Mouse (Mus musculus): ENCODE measurements at regions not wholly inside any gene's neighbourhood (a gene's known extent, or its start where the extent isn't known, plus 50 kb on each side); places are given as distances from the start of the nearest gene placed in this dataset.
A peak's percentile ranks its signal among the peaks of the same experiment; 100 is the strongest.

GRCm38 (mm10) chr11:43370025-43370424, 56.0 kb downstream of the Pttg1 start:
- Histone ChIP-seq H3K36me3 (ENCODE audit: control insufficient read depth, insufficient read depth, low read length) (no peaks in the 10 kb centered on the region), H3K9ac (ENCODE audit: low read length) (no peak overlapping the region), H3K27me3 (replicated peaks; ENCODE audit: control insufficient read depth, insufficient read depth, low read length) (no peaks in the 10 kb centered on the region), H3K27ac (ENCODE audit: low read depth) (no peak overlapping the region), H3K4me2 (ENCODE audit: low read length) (no peak overlapping the region), H3K4me3 (ENCODE audit: low read depth, low read length) (no peak overlapping the region), H3K9me3 (ENCODE audit: control insufficient read depth, low read length) (no peaks in the 10 kb centered on the region), H3K4me1 (replicated peaks; ENCODE audit: control insufficient read depth, insufficient read depth, low read length) (no peaks in the 10 kb centered on the region)
- WGBS, result 78% methylated on average over 3 of the region's 3 CpGs
- DNase-seq (ENCODE audit: low spot score) (no peak), ATAC-seq (replicated peaks; ENCODE audit: low FRiP score, low TSS enrichment, low read depth) (no peak)

- Histone ChIP-seq H3K4me2 (ENCODE audit: low read length) (no peak overlapping the region), H3K9me3 (ENCODE audit: control insufficient read depth, low read length) (no peaks in the 10 kb centered on the region), H3K4me3 (ENCODE audit: low read depth, low read length) (no peak overlapping the region), H3K36me3 (ENCODE audit: control insufficient read depth, insufficient read depth, low read length) (no peaks in the 10 kb centered on the region), H3K4me1 (replicated peaks; ENCODE audit: control insufficient read depth, insufficient read depth, low read length) (no peaks in the 10 kb centered on the region), H3K9ac (ENCODE audit: low read length) (no peak overlapping the region), H3K27ac (ENCODE audit: low read depth) (no peak overlapping the region), H3K27me3 (replicated peaks; ENCODE audit: control insufficient read depth, insufficient read depth, low read length) (no peaks in the 10 kb centered on the region)
- ATAC-seq (replicated peaks; ENCODE audit: low FRiP score, low TSS enrichment, low read depth) (no peak), DNase-seq (ENCODE audit: low spot score) (no peak)
- WGBS, result 74% methylated on average over 1 of the region's 1 CpGs
These were observed 57.7 kb downstream of the Pttg1 start for GRCm38 (mm10) chr11:43368346-43368745.

- Histone ChIP-seq H3K4me3 (ENCODE audit: low read depth, low read length) (no peak overlapping the region), H3K4me2 (ENCODE audit: low read length) (no peak overlapping the region), H3K27me3 (replicated peaks; ENCODE audit: control insufficient read depth, insufficient read depth, low read length) (no peaks in the 10 kb centered on the region), H3K4me1 (replicated peaks; ENCODE audit: control insufficient read depth, insufficient read depth, low read length) (no peaks in the 10 kb centered on the region), H3K9ac (ENCODE audit: low read length) (no peak overlapping the region), H3K27ac (ENCODE audit: low read depth) (no peak overlapping the region), H3K9me3 (ENCODE audit: control insufficient read depth, low read length) (no peaks in the 10 kb centered on the region), H3K36me3 (ENCODE audit: control insufficient read depth, insufficient read depth, low read length) (no peaks in the 10 kb centered on the region)
- no peak for ATAC-seq (replicated peaks; ENCODE audit: low FRiP score, low TSS enrichment, low read depth)
- 77% methylated on average over 13 of the region's 13 CpGs for WGBS
- no peak for DNase-seq (ENCODE audit: low spot score)
These were observed 64.2 kb downstream of the Pttg1 start for GRCm38 (mm10) chr11:43361858-43362257.

- DNase-seq (ENCODE audit: low spot score) (no peak), ATAC-seq (replicated peaks; ENCODE audit: low FRiP score, low TSS enrichment, low read depth) (0 out of 2 replicates have a peak, but pooled peaks have one; percentile 53)
- no peaks in the 10 kb centered on the region for H3K4me1 ChIP-seq (replicated peaks; ENCODE audit: control insufficient read depth, insufficient read depth, low read length)
- no peak overlapping the region for H3K9ac ChIP-seq (ENCODE audit: low read length)
- 63% methylated on average over 13 of the region's 13 CpGs for WGBS
- H3K27me3 ChIP-seq (replicated peaks; ENCODE audit: control insufficient read depth, insufficient read depth, low read length), result no peaks in the 10 kb centered on the region
- H3K27ac ChIP-seq (ENCODE audit: low read depth), result no peak overlapping the region
- H3K36me3 ChIP-seq (ENCODE audit: control insufficient read depth, insufficient read depth, low read length), result no peaks in the 10 kb centered on the region
- H3K9me3 ChIP-seq (ENCODE audit: control insufficient read depth, low read length), result no peaks in the 10 kb centered on the region
- H3K4me2 ChIP-seq (ENCODE audit: low read length), result no peak overlapping the region
- H3K4me3 ChIP-seq (ENCODE audit: low read depth, low read length), result no peak overlapping the region
These were observed 67.4 kb downstream of the Pttg1 start for GRCm38 (mm10) chr11:43358390-43359291.

- H3K27me3 ChIP-seq (replicated peaks; ENCODE audit: control insufficient read depth, insufficient read depth, low read length), result no peaks in the 10 kb centered on the region
- DNase-seq (ENCODE audit: low spot score) (no peak), ATAC-seq (replicated peaks; ENCODE audit: low FRiP score, low TSS enrichment, low read depth) (no peak)
- no peaks in the 10 kb centered on the region for H3K4me1 ChIP-seq (replicated peaks; ENCODE audit: control insufficient read depth, insufficient read depth, low read length)
- H3K4me2 ChIP-seq (ENCODE audit: low read length), result no peak overlapping the region
- no peak overlapping the region for H3K4me3 ChIP-seq (ENCODE audit: low read depth, low read length)
- no peaks in the 10 kb centered on the region for H3K9me3 ChIP-seq (ENCODE audit: control insufficient read depth, low read length)
- no peaks in the 10 kb centered on the region for H3K36me3 ChIP-seq (ENCODE audit: control insufficient read depth, insufficient read depth, low read length)
- WGBS, result 72% methylated on average over 4 of the region's 4 CpGs
- no peak overlapping the region for H3K27ac ChIP-seq (ENCODE audit: low read depth)
- H3K9ac ChIP-seq (ENCODE audit: low read length), result no peak overlapping the region
These were observed 72.4 kb downstream of the Pttg1 start for GRCm38 (mm10) chr11:43353602-43354001.

- Histone ChIP-seq H3K4me2 (ENCODE audit: low read length) (no peak overlapping the region), H3K9me3 (ENCODE audit: control insufficient read depth, low read length) (no peaks in the 10 kb centered on the region), H3K36me3 (ENCODE audit: control insufficient read depth, insufficient read depth, low read length) (no peaks in the 10 kb centered on the region), H3K4me1 (replicated peaks; ENCODE audit: control insufficient read depth, insufficient read depth, low read length) (no peaks in the 10 kb centered on the region), H3K27me3 (replicated peaks; ENCODE audit: control insufficient read depth, insufficient read depth, low read length) (no peaks in the 10 kb centered on the region), H3K27ac (ENCODE audit: low read depth) (no peak overlapping the region), H3K4me3 (ENCODE audit: low read depth, low read length) (no peak overlapping the region), H3K9ac (ENCODE audit: low read length) (no peak overlapping the region)
- WGBS, result 84% methylated on average over 1 of the region's 1 CpGs
- ATAC-seq (replicated peaks; ENCODE audit: low FRiP score, low TSS enrichment, low read depth) (no peak), DNase-seq (ENCODE audit: low spot score) (no peak)
These were observed 73.0 kb downstream of the Pttg1 start for GRCm38 (mm10) chr11:43353030-43353429.

- Histone ChIP-seq H3K4me1 (replicated peaks; ENCODE audit: control insufficient read depth, insufficient read depth, low read length) (no peaks in the 10 kb centered on the region), H3K9me3 (ENCODE audit: control insufficient read depth, low read length) (no peaks in the 10 kb centered on the region), H3K27ac (ENCODE audit: low read depth) (no peak overlapping the region), H3K4me3 (ENCODE audit: low read depth, low read length) (no peak overlapping the region), H3K36me3 (ENCODE audit: control insufficient read depth, insufficient read depth, low read length) (no peaks in the 10 kb centered on the region), H3K4me2 (ENCODE audit: low read length) (no peak overlapping the region), H3K9ac (ENCODE audit: low read length) (no peak overlapping the region), H3K27me3 (replicated peaks; ENCODE audit: control insufficient read depth, insufficient read depth, low read length) (no peaks in the 10 kb centered on the region)
- ATAC-seq (replicated peaks; ENCODE audit: low FRiP score, low TSS enrichment, low read depth) (no peak), DNase-seq (ENCODE audit: low spot score) (no peak)
- 81% methylated on average over 2 of the region's 2 CpGs for WGBS
These were observed 74.2 kb downstream of the Pttg1 start for GRCm38 (mm10) chr11:43351818-43352217.

- H3K4me1 ChIP-seq (replicated peaks; ENCODE audit: control insufficient read depth, insufficient read depth, low read length), result no peaks in the 10 kb centered on the region
- H3K36me3 ChIP-seq (ENCODE audit: control insufficient read depth, insufficient read depth, low read length), result no peaks in the 10 kb centered on the region
- 96% methylated on average over 2 of the region's 2 CpGs for WGBS
- no peaks in the 10 kb centered on the region for H3K27me3 ChIP-seq (replicated peaks; ENCODE audit: control insufficient read depth, insufficient read depth, low read length)
- H3K9me3 ChIP-seq (ENCODE audit: control insufficient read depth, low read length), result no peaks in the 10 kb centered on the region
- no peak for ATAC-seq (replicated peaks; ENCODE audit: low FRiP score, low TSS enrichment, low read depth)
- H3K4me3 ChIP-seq (ENCODE audit: low read depth, low read length), result no peak overlapping the region
- DNase-seq (ENCODE audit: low spot score), result no peak
- no peak overlapping the region for H3K4me2 ChIP-seq (ENCODE audit: low read length)
- H3K9ac ChIP-seq (ENCODE audit: low read length), result no peak overlapping the region
- H3K27ac ChIP-seq (ENCODE audit: low read depth), result no peak overlapping the region
These were observed 74.7 kb downstream of the Pttg1 start for GRCm38 (mm10) chr11:43351348-43351747.

- no peaks in the 10 kb centered on the region for H3K9me3 ChIP-seq (ENCODE audit: control insufficient read depth, low read length)
- H3K36me3 ChIP-seq (ENCODE audit: control insufficient read depth, insufficient read depth, low read length), result no peaks in the 10 kb centered on the region
- ATAC-seq (replicated peaks; ENCODE audit: low FRiP score, low TSS enrichment, low read depth) (no peak), DNase-seq (ENCODE audit: low spot score) (no peak)
- no peaks in the 10 kb centered on the region for H3K4me1 ChIP-seq (replicated peaks; ENCODE audit: control insufficient read depth, insufficient read depth, low read length)
- no peak overlapping the region for H3K4me2 ChIP-seq (ENCODE audit: low read length)
- H3K9ac ChIP-seq (ENCODE audit: low read length), result no peak overlapping the region
- 44% methylated on average over 3 of the region's 3 CpGs for WGBS
- no peak overlapping the region for H3K4me3 ChIP-seq (ENCODE audit: low read depth, low read length)
- H3K27ac ChIP-seq (ENCODE audit: low read depth), result no peak overlapping the region
- H3K27me3 ChIP-seq (replicated peaks; ENCODE audit: control insufficient read depth, insufficient read depth, low read length), result no peaks in the 10 kb centered on the region
These were observed 75.8 kb downstream of the Pttg1 start for GRCm38 (mm10) chr11:43350242-43350641.

All from intestine, embryonic 14.5 days (tissue).